Mouse (Mus musculus): Measurements from ENCODE around the gene Alcam.

Gene Alcam

GRCm38 (mm10) chr16:52243421-52243973 lies 210.4 kb downstream of the Alcam start:
- DNase-seq: no peak

- no peak for DNase-seq
Measured at GRCm38 (mm10) chr16:52242144-52242543, 211.7 kb downstream of the Alcam start.

GRCm38 (mm10) chr16:52229930-52230329 lies 223.9 kb downstream of the Alcam start:
- no peak for DNase-seq

- no peak for DNase-seq
Measured at GRCm38 (mm10) chr16:52229446-52229845, 224.4 kb downstream of the Alcam start.

- no peak for DNase-seq
Measured at GRCm38 (mm10) chr16:52222896-52223295, 231.0 kb downstream of the Alcam start.

GRCm38 (mm10) chr16:52219069-52219468 lies 234.8 kb downstream of the Alcam start:
- DNase-seq: peak; percentile 18

- DNase-seq: no peak
Measured at GRCm38 (mm10) chr16:52210844-52211606, 242.8 kb downstream of the Alcam start.

- DNase-seq: no peak
Measured at GRCm38 (mm10) chr16:52200107-52200506, 253.8 kb downstream of the Alcam start.

All from right cerebral cortex, postnatal 4 days (tissue).